Comparison of ENCODE assay signal across 8 mouse cellular contexts in genomic region chr2:33642650-33643458, GRCm38 (mm10). TPM values are rescaled to one million over a fixed set of nuclear protein-coding genes. Genes with fewer than 3 reads are reported as not detected.
DNase-seq lines count a peak whose midpoint lies in the region; ATAC-seq and TF ChIP-seq lines count a peak whose summit lies in the region.

No protein-coding gene starts in this region.

- H3K4me3 ChIP-seq in cortical plate, adult 2 months (ENCODE audit: insufficient read depth, low read length), result no peak overlapping the region
- peak overlapping the region; percentile 35 for H3K4me3 ChIP-seq in hindbrain, postnatal 0 days (ENCODE audit: low read length)
- no peak overlapping the region for H3K4me3 ChIP-seq in left cerebral cortex, adult 2 months

- peak overlapping the region; percentile 47 for H3K4me2 ChIP-seq in hindbrain, postnatal 0 days (ENCODE audit: low read depth, low read length)

- TF ChIP-seq CTCF in cortical plate, adult 2 months (IDR thresholded peaks at IDR 0.05; ENCODE audit: extremely low read depth, insufficient read depth, low read length), result peak; percentile 66
- peak; percentile 90 for TF ChIP-seq CTCF in hindbrain, postnatal 0 days (IDR thresholded peaks at IDR 0.05; ENCODE audit: low read depth)
- TF ChIP-seq CTCF in left cerebral cortex, adult 2 months (IDR thresholded peaks at IDR 0.05), result peak; percentile 90

- H3K36me3 ChIP-seq in hindbrain, postnatal 0 days (ENCODE audit: insufficient read depth, low read length), result no peaks in the 10 kb centered on the region

- H3K4me1 ChIP-seq in cortical plate, adult 2 months (ENCODE audit: control insufficient read depth, insufficient read depth, low read length), result no peaks in the 10 kb centered on the region
- H3K4me1 ChIP-seq in hindbrain, postnatal 0 days (ENCODE audit: insufficient read depth, low read length), result no peaks in the 10 kb centered on the region

- 3% methylated on average over 40 of the region's 42 CpGs for WGBS in hindbrain, postnatal 0 days

- H3K27me3 ChIP-seq in hindbrain, postnatal 0 days (ENCODE audit: insufficient read depth, low read length), result peaks cover 82% of the 10 kb centered on the region

- DNase-seq in adrenal gland, adult 18-20 months (ENCODE audit: low spot score in 2 of 2), result peak; percentile 75 to 78
- DNase-seq in gastrocnemius, postnatal 10 days, result peak; percentile 77
- peak; percentile 84 for DNase-seq in hindbrain, postnatal 0 days (ENCODE audit: low spot score)
- DNase-seq in left cerebral cortex, adult 2 months (ENCODE audit: extremely low spot score in 1 of 2, low spot score in 2 of 2), result peak; percentile 78 to 79
- DNase-seq in right cerebral cortex, postnatal 10 days (ENCODE audit: low spot score in 2 of 2), result peak; percentile 49 to 71
- DNase-seq in urinary bladder, postnatal 25 days (ENCODE audit: low spot score), result peak; percentile 81

- H3K9me3 ChIP-seq in hindbrain, postnatal 0 days (ENCODE audit: low read length), result no peaks in the 10 kb centered on the region

- no peak overlapping the region for H3K27ac ChIP-seq in cortical plate, adult 2 months (ENCODE audit: insufficient read depth, low read length)
- H3K27ac ChIP-seq in hindbrain, postnatal 0 days, result peak overlapping the region; percentile 56; the same call in 1 of the 2 replicates
- no peak overlapping the region for H3K27ac ChIP-seq in left cerebral cortex, adult 2 months

- TF ChIP-seq POLR2A in cortical plate, adult 2 months (IDR thresholded peaks at IDR 0.05; ENCODE audit: extremely low read depth, insufficient read depth, low read length), result no peak

- H3K9ac ChIP-seq in hindbrain, postnatal 0 days (replicated peaks; ENCODE audit: low read length), result no peak overlapping the region; the same call in 1 of the 2 replicates

- intact Hi-C loops in left cerebral cortex, adult 2 months (cut with DNase I), result loop anchor here (1.0 to 5.0 kb wide), 2 partner anchors 76 to 155 kb away; no protein-coding TSS in a partner anchor

- peak; percentile 28 for ATAC-seq in hindbrain, postnatal 0 days
- peak; percentile 91 for ATAC-seq in megakaryocyte progenitor cell, adult 5-6 weeks (replicated peaks; ENCODE audit: poor library complexity)

RNA-seq across cellular contexts. Expression of gene Lmx1b, which starts 2.5 kb away (rescaled TPM):
- not detected for total RNA-seq in adrenal gland, adult 18-20 months (2021)
- 0.15 and 0.23 TPM in 2 replicates for polyA plus RNA-seq in cortical plate, adult 2 months (2012; rRNA removed)
- under 1 TPM; 0.35 to 0.45 TPM for total RNA-seq in gastrocnemius, postnatal 10 days (2021)
- total RNA-seq in hindbrain, postnatal 0 days (2014; rRNA removed), result 17.3 and 21.1 TPM in 2 replicates
- 2.1 and 2.2 TPM in 2 replicates for polyA plus RNA-seq in hindbrain, postnatal 0 days (2015; fragmentation: Nextera tagmentation; extraction: Ambion mirVana)
- total RNA-seq in left cerebral cortex, adult 2 months (2021), result under 1 TPM in 1 of 2 experiments, not detected in 1; 0.07 TPM
- not detected in 2 replicates for total RNA-seq in megakaryocyte progenitor cell, adult 5-6 weeks (2015)
- not detected in 2 replicates for total RNA-seq in megakaryocyte progenitor cell, adult 5-6 weeks (2017)

Comparison
In these comparisons a context has a peak if more than half of its experiments do, and no peak if none do; other contexts are left out.
1. RNA of gene Lmx1b, which starts 2.5 kb away (total RNA-seq): 17.3 to 21.1 TPM in hindbrain, postnatal 0 days; 0.35 to 0.45 TPM in gastrocnemius, postnatal 10 days, 0.07 TPM in left cerebral cortex, adult 2 months, not detected in adrenal gland, adult 18-20 months and not detected in megakaryocyte progenitor cell, adult 5-6 weeks; every median in the first group is over 10 times any median in the second.
2. Peak in every context shown above with its lines, with median percentiles within 50 percentile points of each other: DNase-seq and CTCF ChIP-seq.